Mouse (Mus musculus): ENCODE measurements around the gene Tgfb1.

- TF ChIP-seq CTCF (IDR thresholded peaks at IDR 0.05; ENCODE audit: borderline replicate concordance, control insufficient read depth, extremely low read depth, insufficient read depth, low read length, poor library complexity) (no peak), POLR2A (IDR thresholded peaks at IDR 0.05; ENCODE audit: control insufficient read depth, extremely low read depth, insufficient read depth, low read length, poor library complexity) (no peak)
Observed at GRCm38 (mm10) chr7:25669631-25670030, 17.2 kb upstream of the Tgfb1 start.

All from thymus, adult 2 months (tissue).